Mouse (Mus musculus) adrenal gland, postnatal 4 days (tissue): ENCODE measurements around the gene Klre1. TPM values are rescaled to one million over a fixed set of nuclear protein-coding genes. Genes with fewer than 3 reads are reported as not detected.
"Not testable (repeated sequence)": the region's sequence is repeated elsewhere in the genome, so short reads cannot be mapped to it uniquely, and the experiment has no call there.

Source experiments
- DNase-seq, 2 experiments: peaks; one replicate each; pipeline ENCODE4 v3.0.0; 2021 to 2022; ENCODE audit warnings: low spot score in 2 of 2, mixed read lengths in 2 of 2
- total RNA-seq, 2 experiments: library from RNA; stranded (reverse); gene quantifications; 2 replicates each; pipeline ENCODE4 v1.2.3; 2021

The Klre1 gene
- total RNA-seq, 2 experiments from 2014 or later: not detected

DNA sequence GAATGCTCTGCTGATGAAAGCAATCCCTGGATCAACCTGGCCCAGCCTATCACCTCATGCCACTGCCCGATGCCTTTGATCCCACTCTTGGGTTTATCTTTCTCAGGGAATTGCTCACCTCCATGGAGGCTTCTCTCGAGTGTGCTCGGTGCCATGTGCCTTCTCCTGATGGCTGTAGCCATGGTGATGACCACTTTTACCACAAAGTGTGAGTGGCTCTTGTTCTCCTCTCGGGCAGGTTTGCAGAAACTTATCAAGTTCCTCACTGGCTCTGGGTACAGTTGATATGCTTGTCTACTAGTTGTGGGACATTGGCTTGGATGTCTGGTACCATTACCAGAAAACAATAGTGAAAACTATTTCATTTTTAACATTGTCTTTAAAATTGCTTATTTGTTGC is 4.2 kb downstream of the Klre1 start:
- DNase-seq: no peak

DNA sequence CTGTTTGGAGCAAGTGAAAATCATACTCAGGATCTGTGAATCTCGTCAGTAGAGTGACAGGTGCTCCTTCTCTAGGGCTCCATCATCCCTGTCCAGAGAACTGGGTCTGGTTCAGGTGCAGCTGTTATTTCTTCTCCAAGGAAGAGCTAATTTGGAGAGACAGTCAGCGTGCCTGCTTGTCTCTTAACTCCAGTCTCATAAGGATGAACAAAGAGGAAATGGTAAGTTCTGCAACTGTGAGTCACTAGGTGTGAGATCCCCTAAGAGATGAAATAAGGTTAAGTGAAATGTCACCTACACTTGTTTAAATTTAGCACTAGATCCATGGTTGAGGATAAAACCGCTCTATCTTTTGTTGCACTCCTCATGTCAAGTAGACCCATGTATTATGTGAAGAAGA is 5.3 kb downstream of the Klre1 start:
- no peak for DNase-seq

DNA sequence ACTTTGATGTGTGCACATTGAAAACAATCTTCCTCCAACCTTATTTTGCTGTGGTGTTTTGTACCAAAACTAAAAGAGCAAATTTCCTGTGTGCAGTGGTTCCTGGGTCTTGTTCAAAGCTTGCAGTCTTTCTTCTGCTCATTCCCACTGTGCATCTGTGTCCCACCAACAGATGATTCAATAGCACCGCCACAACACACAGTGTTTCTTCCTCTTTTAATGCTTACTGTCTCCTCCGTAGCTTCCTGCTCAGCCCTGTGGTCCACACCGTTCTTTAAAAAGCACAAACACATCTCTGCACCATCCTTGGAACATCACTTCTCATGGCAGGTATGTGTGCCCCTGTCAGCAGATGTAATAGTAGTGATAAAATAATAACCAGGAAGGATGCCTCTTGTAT is 13.8 kb downstream of the Klre1 start, which contains the start of gene Klrd1:
Gene Klrd1 (plus strand): TSS at position 275 of the 400 bp plus-strand sequence.
- DNase-seq: no peak

DNA sequence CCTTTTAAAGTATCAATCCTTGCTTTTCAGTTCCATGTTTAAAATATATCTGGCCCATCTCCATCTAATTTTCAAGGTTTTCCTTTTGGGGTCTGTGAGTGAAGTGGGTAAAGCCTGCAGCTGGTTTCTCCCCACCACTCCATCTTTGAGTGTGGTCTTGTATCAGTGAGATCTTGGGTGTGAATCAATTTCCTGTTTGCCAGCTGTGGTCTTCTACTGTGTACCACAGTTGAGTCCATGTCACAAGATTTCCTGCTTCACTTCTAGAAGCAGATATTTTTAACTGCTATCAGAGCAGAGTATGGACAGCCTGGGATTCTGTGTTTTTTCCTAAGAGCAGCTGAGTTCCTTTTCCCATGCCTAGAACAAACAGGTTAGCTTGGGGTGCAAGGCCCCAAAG is 30.7 kb downstream of the Klre1 start:
- DNase-seq: no peak

DNA sequence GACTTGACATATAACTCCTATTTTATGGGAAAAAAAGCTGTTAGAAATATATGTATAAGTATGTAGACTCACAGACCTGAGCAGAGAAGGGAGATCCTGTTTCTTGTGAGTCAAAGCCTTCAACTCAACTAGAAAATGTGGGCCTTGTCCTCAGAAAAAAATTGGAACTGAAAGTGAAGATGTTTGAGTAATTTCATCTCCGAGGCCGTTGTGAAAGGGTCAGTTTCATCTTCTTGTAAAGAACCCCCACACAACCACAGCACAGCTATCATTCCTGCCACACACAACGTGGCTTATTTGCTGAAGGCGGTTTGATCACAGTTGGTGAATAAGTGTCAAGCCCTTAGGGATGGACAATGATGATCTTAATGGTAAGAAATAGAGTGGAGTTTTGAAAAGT is 46.0 kb downstream of the Klre1 start, which contains the start of gene Klrk1:
Gene Klrk1 (minus strand): TSS at position 130 of the 400 bp plus-strand sequence.
- no peak for DNase-seq

DNA sequence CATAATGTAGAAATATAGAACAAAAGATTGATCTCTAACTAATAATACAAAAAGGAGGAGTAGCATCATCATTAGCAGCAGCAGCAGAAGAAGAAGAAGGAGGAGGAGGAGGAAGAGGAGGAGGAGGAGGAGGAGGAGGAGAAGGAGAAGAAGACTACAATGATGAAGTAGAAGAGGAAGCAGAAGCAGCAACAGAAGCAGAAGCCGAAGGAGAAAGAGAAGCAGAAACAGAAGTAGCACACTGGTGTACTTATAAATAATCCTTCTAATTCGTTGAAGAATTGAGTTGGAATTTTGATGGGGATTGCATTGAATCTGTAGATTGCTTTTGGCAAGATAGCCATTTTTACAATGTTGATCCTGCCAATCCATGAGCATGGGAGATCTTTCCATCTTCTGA is 53.3 kb downstream of the Klre1 start:
- not testable (repeated sequence) for DNase-seq

Other genes with a start within 250 kb of the Klre1 start
- not detected for gene 4922502D21Rik, start 246.1 kb upstream of the Klre1 start, total RNA-seq
- gene Clec12a, start 235.2 kb upstream of the Klre1 start, total RNA-seq: 1 to 10 TPM; 1.1 to 2.0 TPM
- under 1 TPM in 1 of 2 experiments, not detected in 1; 0.31 TPM for gene Clec12b, start 192.0 kb upstream of the Klre1 start, total RNA-seq
- gene Clec1b, start 180.6 kb upstream of the Klre1 start, total RNA-seq: 1 to 10 TPM; 2.2 to 3.9 TPM
- under 1 TPM; 0.31 to 0.40 TPM for gene Clec9a, start 169.0 kb upstream of the Klre1 start, total RNA-seq
- 10 to 100 TPM in 1 of 2 experiments, 1 to 10 TPM in 1; 9.2 to 11.1 TPM for gene Clec1a, start 125.9 kb upstream of the Klre1 start, total RNA-seq
- gene Olr1, start 70.7 kb upstream of the Klre1 start, total RNA-seq: under 1 TPM; 0.36 to 0.65 TPM
- gene Tmem52b, start 65.3 kb upstream of the Klre1 start, total RNA-seq: 10 to 100 TPM in 1 of 2 experiments, under 1 TPM in 1; 0.96 to 31.1 TPM
- gene Gabarapl1, start 44.7 kb upstream of the Klre1 start, total RNA-seq: 100 to 1,000 TPM; 135 to 141 TPM
- gene Klrd1, start 13.9 kb downstream of the Klre1 start, total RNA-seq: 1 to 10 TPM in 1 of 2 experiments, under 1 TPM in 1; 0.56 to 1.1 TPM
- under 1 TPM; 0.25 to 0.34 TPM for gene Klrk1, start 46.0 kb downstream of the Klre1 start, total RNA-seq
- not detected for gene Klrc3, start 65.4 kb downstream of the Klre1 start, total RNA-seq
- not detected for gene Klrc2, start 82.8 kb downstream of the Klre1 start, total RNA-seq
- gene Klrc1, start 101.1 kb downstream of the Klre1 start, total RNA-seq: under 1 TPM in 1 of 2 experiments, not detected in 1; 0.14 TPM
- gene Klri1, start 139.2 kb downstream of the Klre1 start, total RNA-seq: not detected
- not detected for gene Klri2, start 162.6 kb downstream of the Klre1 start, total RNA-seq
- not detected for gene Gm156, start 206.4 kb downstream of the Klre1 start, total RNA-seq